Mouse (Mus musculus) ovary, postnatal 10 days (tissue): ENCODE measurements around the gene Syt16.

Experiments
- DNase-seq: peaks from one replicate; pipeline ENCODE4 v3.0.0; 2022; ENCODE audit warnings: low spot score

Gene Syt16

GRCm38 (mm10) chr12:74108663-74109081, 111.2 kb downstream of the Syt16 start:
- no peak for DNase-seq

DNA sequence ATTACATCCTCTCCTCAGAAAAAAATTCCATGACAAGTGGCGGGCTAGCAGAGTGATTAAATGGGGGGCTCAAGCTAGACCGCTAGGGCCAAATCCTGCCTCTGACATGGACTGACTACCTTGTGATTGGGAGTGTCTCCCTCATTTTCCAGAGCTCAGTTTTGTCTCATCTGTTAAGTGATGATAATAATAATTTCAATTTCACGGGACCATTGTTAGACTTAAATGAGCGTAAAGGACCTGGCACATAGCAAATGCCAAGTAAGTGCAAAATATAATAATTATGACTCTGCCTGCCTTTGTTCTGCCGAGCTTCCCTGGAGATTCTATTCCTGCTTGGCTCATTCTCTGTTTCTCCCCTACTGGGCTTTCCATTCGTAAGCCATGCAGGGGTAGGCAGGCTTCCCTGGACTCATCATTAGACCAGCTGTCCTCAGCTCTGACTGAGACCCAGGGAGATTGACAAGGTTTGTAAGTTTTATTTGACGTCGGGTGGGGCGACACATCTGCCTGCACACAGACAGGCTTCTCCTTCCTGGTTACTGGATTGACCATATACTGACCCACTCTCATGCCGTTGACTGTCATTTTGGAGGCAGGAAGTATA, 112.1 kb downstream of the Syt16 start:
- no peak for DNase-seq

GRCm38 (mm10) chr12:74116825-74117224, 119.4 kb downstream of the Syt16 start:
- DNase-seq: no peak

DNA sequence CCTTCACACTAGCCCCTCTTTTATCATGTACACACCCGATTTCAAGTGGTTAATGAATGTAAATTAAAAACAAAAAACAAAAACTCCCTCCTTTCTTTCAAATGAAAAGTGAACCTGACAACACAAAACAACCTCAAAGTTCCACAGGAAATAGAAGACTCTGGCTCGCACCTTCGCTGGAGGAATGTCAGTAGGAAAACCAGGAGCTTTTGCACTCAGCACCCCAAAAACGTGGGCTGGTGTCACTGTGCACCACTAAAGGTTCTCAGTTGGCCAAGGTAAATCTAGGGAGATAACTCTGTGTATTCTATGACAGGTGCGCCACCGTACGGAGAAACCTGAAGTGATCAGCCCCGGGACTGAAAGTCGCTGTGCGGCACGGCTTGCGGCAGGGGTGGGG, 128.3 kb downstream of the Syt16 start:
- DNase-seq: no peak

- no peak for DNase-seq
Observed at GRCm38 (mm10) chr12:74128229-74128628, 130.8 kb downstream of the Syt16 start.

- DNase-seq: no peak
Observed at GRCm38 (mm10) chr12:74131790-74132189, 134.3 kb downstream of the Syt16 start.

- DNase-seq: no peak
Observed at GRCm38 (mm10) chr12:74142147-74142546, 144.7 kb downstream of the Syt16 start.

GRCm38 (mm10) chr12:74144385-74144784, 146.9 kb downstream of the Syt16 start:
- no peak for DNase-seq

- DNase-seq: no peak
Observed at GRCm38 (mm10) chr12:74160791-74161190, 163.3 kb downstream of the Syt16 start.

DNA sequence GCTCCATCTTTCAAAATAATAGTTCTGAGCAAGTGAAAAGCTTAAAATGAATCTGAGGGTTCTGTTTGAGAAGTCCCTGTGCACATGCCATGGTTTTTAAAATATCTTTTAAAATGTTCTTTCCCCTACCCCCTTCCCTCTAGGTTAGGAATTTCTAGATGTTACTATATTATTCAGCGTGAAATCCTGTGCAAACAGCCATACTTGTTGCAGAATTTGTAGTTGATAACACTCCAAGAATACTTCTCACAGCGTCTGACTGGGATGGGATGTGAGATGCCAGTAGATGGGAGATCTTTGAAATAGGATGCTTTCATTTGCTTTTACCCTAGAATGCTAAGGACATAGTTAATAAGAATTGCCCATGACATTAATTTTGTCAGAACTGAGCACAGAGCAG, 165.6 kb downstream of the Syt16 start:
- DNase-seq: no peak

DNA sequence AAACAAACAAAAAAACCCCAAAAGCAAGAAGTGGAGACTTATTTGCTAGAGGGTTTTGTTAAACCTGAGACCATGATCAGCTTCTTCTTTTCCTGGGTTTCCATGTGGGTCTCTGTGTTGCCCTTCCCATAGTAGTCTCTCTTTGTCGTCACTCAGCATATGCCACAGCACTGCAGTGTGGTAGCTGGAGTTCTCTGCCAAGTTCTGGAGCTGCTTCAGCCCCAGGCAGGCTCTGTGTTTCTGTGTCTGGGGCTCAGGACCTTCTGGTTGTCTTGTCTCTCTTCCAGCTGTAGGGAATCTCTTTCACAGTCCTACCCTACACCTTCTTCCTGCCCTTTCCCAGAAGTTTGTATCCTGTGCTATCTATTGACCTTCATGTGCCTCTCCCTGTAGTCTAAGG, 173.8 kb downstream of the Syt16 start:
- no peak for DNase-seq

DNA sequence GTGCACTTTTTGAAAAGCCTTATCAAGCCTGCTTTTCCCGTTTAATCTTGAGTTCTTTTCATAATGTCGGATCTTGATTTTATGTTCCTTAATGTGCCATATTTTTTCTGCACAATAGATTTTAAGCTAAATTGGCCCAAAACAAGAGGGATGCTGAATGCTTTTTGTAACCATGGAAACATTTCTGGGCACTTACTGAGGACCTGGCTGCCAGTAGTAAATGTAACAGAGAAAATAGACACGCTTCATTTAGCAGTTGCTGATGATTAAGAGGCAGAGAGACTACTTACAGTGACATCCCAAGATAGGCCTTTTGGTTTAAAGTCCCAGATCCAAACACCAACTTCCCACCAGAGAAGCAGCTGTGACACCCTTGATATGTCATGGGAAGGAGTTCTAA, 176.4 kb downstream of the Syt16 start:
- no peak for DNase-seq

DNA sequence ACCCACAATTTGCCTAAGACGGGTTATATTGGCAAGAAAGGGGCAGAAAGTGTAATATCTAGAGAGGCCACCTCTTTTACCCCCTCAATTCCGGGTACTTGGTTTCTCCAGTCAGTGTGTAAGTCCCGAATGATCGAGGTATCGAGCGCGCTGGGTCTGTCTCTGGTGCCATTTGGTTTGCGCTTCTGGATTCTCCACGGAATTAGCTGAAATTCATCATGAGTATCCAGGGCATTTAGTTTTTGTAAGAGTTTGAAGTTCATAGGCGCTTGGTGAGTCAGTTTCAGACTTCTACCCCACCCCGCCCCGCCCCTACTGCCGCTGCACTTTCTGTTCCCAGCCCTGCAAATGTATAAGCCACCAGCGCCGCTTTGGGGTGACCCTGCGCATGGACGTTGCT, 187.1 kb downstream of the Syt16 start:
- no peak for DNase-seq

DNA sequence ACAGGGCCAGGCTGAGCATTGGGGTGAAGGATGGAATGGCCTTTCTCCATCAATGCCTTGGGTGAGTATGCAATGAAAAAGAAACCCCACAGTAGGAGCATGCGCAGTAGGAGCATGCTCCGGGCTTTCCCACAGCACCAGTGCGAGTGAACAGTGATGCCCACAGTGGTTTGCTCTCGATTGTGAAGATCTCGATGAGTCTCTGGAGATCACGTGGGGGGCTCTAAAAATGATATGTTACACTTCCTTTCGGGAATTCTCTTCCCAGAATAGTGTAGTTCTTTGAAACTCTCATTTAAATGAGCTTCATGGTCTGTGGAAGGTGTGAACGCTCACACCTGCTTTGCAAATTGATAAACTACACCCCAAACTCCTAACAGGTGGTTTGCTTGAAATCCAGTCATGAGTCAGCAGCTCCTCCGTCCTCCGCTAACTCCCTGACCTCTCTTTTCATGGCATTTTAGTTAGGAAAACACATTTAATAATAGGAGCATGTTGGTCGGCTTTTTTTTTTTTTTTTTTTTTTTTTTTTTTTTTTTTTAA, 190.9 kb downstream of the Syt16 start:
- DNase-seq: no peak

DNA sequence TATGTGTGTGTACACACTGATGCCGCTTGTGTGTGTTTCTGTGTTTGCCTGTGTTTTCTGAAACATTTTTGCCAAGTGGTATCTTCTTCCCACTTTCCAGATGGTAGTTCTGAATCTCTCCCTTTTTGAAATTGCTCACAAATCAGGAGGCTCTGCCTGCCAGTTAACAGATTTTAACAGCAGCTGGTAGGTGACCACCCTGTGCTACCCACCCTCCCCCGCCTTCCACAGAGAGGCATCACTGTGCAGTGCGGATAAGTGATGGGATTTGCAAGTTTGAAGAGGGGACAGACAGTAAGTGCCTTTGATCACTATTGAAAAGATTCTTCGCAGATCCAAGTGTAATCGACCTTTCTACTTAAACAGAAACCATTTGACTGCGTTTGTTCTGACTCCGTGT, 191.4 kb downstream of the Syt16 start:
- DNase-seq: no peak

GRCm38 (mm10) chr12:74189840-74190239, 192.4 kb downstream of the Syt16 start:
- no peak for DNase-seq

- DNase-seq: no peak
Observed at GRCm38 (mm10) chr12:74190297-74190696, 192.8 kb downstream of the Syt16 start.

DNA sequence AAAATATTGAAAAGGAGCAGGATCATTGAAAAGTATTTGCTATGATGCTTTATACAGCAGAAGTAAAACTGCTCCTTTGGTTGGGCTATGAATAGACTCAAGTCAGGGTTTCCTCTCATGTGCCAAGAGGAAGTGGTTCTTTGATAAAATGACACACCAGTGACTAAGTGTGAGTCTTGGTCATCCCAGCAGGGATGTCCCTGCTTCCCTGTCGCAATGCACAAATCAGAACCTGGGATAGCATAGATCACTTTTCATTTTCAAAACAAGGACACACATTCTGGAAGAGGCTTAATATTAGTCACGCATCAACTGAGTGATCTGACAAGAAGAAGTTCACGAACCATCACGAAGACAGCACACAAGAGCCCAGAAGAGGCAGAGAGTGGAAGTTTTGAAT, 195.1 kb downstream of the Syt16 start:
- DNase-seq: no peak

DNA sequence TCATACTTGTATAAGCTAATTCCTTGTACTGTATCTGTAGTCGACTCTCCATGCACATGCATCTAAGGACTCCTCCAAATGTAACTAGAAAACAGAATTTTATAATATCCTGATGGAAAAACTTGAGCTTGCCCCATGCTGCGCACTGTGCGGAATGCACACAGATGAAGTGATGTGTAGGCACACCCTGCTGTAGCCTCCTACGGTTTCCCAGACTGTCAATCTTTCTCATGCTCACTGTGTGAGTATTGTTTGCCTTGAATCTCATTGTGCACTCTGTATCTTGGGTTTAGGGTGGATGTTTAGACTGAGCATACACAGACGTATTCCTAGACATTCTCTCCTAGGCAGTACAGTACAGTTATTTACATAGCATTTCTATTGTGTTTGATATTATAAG, 203.9 kb downstream of the Syt16 start:
- DNase-seq: no peak

DNA sequence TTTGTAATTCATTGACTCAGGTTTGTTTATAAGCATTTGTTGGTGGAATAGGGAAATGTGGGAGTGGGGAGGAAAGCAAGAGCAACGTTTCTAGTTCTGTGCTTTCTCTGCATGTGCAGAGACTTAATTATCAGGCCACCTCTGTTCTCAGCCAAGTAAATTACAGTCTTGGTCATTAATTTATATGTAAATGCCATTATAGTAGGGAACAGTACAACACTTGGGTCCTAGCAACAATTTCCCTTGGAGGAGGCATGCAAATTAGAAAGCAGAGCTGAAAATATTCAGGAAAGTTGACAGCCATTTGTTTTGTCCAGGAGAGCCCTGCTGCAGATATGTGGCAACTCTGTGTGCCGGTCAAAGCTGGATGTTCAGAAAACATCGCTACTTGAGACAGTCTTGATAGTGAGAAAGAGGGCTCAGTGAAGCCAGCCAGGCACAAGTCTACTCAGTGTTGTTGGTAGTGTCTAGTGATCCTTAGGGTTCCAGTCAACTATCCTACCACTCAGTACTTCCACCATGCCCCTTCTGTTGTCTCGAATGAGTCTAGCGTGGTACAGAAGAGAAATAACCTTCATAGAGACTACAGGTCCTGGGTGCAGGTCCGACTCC, 205.1 kb downstream of the Syt16 start:
- DNase-seq: no peak

GRCm38 (mm10) chr12:74212156-74212555, 214.7 kb downstream of the Syt16 start:
- DNase-seq: no peak

DNA sequence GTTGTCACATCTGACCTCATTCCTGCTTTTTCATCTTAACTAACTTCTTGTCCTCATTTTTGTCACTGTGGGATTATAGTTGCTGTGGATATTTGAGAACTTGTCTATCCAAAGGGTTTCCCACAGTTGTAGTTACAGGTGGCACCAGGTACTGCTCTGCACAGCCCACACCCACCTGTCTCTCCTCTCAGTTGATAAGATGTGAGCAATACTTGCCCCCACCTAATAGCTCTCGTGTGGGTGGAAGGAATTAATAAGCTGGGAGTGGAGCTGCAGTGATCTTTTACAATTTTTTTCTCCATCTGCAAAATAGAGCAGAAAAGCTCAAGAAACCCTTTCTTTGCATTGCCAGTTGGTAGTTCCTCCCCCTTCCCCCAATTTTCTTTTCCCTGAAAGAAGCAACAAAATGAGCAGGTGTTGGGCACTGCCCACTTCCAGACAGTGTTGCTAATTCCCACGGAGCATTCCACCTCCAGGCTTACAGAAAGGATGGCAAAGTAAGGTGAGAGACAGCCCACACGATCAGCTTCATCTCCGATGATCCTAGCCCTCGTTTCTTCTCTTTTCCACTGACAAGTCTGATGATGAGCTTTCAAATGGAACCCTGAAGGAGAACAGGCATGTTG, 218.8 kb downstream of the Syt16 start:
- no peak for DNase-seq

DNA sequence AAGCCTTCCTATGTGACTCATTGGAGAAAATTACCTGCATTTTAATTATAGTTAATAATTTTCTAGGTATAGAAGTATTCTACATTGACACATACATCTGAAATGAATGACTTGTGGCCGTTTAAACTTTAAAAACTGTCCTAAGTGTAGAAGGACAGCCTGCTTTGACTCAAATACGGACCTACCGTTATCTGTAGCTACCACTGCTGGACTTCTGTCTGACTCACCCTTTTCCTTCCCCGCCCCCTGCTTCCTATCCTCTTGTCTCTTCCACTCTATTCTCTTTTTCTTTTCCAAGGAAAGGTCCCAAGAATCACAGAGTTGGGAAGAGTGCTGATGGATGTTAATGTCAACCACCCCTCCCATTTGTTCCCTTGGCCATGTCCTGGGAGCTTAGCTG, 222.4 kb downstream of the Syt16 start:
- no peak for DNase-seq

- no peak for DNase-seq
Observed at GRCm38 (mm10) chr12:74220651-74221050, 223.2 kb downstream of the Syt16 start.
